Mouse (Mus musculus) kidney, adult 11 months (tissue): Measurements from ENCODE around the gene Slc18b1.
A peak's percentile ranks its signal among the peaks of the same experiment; 100 is the strongest.
"Not testable (repeated sequence)": the region's sequence is repeated elsewhere in the genome, so short reads cannot be mapped to it uniquely, and the experiment has no call there.

Experiments
- DNase-seq: peaks from one replicate; pipeline ENCODE4 v3.0.0; 2022

The Slc18b1 gene

DNA sequence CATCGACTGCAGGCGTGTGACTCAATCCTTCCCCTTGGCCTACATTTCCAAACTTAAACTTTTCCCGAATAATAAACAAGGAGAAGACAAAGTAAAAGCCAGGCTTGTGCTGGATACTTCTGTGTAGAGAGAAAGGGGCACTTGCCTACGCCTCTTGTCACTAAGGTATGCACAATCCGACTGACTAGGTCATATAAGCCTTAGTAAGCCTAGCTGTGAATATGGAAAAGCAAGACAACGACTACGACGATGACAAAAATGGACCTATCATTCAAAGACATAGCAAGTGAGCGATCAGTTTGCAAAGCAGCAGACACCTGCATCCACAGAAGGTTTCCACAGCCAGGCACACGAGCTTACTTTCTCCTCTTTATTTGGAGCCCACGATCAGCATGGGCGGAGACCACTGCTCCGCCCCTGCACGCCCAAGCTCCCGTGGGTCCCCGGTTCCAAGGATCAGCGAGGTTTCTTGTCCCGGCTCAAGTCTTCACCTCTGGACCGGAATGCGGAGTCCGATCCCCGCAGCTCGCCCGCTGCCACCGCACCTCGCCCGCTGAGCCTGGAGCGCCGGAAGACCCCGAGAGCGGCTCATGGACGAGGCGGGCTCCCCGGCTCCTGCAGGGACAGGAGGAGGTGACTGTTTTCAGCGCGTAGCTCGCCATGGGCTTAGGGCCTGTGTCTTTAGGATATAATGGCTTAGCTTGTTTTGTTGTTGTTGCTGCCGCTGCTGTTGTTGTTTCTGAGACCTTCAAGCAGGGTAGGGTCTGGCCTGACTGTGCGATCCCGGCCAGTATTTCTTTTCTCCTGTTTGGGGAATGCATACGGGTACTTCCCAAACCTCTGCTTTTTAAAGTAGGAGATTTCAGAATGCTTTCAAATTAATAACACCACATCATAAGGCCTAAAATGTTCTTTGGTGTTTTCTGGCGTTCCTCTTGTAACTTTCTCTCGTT, at the start of gene Slc18b1:
Gene Slc18b1, plus strand, starts transcription at position 436 of the 953 bp plus-strand sequence.
- DNase-seq: peak; percentile 64

DNA sequence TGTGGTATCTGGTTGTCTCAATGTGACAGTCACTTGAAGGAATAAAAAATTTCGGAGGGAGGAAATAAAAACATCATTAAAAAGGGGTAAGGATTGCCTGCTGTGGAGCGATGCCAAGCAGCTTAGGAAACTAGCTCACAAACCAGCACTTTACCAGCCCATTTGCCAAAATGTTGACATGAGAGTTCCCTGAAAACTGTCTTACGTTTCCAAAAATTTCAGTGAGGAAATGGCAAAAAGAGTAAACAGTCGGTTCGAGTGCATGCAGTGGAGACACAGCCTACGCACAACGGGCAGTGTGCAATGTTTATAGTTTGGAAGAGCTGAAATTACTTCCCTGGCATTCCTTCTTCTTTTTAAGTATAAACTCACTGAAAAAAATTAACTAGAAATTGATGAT, 42.6 kb upstream of the Slc18b1 start:
- no peak for DNase-seq

DNA sequence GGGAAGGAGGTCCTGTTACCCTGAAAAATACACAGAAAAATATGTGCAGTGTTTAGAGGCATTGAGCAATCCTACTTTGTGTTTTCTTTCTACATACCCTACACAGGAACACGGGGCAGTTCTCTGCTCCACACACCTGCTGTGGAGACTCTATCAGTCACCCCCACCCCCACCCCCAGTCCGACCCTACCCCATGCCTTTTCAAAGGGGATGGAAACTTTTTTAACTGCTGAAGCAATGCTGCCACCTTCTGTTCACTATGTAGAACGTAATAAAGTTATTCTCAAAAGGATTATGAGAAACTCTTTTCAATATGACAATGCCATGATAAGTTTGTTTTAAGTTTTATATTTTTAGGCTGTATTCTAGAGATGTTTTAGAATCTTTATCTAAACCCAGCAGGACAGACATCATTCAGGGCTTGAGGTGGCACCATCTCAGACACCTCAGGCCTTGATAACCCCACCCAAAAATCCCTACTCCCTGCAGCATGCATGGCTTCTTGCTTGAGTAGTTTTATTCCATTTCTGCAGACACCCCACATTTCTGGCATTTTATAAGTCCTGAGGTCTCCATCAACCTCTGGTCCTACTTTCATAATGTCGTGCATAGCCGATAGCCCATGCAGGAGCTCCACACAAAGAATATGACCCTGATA, 19.4 kb upstream of the Slc18b1 start:
- DNase-seq: no peak

DNA sequence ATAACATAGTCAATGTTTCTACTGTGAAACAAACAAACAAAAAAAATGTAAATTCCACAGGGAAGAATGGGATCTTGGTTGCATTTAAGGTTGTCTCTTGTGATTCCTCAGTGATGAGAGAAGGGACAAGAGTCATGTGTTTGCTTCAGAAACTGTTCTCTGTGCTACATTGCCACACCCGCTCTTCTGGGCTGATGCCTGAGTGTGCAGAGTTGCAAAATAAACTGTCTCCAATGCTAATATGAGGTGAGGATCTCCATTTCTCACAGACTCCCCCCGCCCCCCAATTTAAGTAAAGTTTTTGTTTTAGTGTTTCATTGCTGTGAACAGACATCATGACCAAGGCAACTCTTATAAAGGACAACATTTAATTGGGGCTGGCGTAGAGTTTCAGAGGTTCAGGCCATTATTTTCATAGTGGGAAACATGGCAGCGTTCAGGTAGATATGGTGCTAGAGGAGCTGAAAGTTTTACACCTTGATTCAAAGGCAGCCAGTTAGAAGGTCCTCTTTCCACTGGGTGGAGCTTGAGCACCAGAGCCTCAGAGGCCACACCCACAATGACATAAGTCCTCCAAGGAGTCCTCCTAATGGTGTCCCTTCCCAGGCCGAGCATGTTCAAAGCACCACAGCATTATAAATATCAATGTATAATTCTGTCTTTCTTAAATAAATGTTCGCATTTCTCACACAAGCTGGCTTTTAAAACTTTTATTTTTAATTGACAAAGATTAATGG, 16.1 kb upstream of the Slc18b1 start:
- DNase-seq: no peak

DNA sequence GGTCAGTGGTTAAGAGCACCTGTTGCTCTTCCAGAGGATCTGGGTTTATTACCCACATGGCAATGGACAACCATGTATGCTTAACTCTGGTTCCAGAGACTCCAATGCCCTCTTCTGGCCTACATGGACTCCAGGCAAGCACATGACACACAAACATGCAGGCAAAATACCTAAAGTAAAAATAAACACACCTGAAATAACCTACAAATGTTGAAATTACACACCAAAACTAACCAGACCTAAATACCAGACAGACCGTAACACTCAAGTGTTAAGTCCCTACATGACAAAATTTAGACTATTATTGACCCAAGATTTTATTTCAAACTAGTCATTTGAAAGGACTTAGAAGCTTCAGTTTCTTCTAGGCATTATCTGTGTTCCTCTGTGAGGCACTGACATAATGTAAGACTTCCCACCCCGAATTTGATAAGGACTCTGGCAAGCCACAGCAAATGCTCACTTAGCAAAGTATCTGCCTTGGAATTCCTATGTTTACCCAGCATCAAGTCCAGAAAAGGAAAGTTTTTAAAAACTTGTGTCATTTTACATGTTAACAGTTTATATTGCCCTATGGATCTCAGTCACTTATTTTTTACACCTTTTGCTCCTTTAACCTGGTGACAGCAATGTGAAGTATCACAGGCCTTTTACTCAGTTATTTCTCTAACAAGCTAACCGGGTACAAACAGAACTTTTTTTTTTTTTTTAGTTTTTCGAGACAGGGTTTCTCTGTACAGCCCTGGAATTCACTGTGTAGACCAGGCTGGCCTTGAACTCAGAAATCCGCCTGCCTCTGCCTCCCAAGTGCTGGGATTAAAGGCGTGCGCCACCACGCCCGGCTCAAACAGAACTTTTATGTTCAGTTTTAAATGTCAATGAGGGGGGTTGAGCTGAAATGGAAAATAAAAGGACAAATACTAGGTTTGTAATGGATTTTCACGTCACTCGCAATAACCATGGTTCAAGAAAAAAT, 14.7 kb upstream of the Slc18b1 start:
- DNase-seq: no peak

DNA sequence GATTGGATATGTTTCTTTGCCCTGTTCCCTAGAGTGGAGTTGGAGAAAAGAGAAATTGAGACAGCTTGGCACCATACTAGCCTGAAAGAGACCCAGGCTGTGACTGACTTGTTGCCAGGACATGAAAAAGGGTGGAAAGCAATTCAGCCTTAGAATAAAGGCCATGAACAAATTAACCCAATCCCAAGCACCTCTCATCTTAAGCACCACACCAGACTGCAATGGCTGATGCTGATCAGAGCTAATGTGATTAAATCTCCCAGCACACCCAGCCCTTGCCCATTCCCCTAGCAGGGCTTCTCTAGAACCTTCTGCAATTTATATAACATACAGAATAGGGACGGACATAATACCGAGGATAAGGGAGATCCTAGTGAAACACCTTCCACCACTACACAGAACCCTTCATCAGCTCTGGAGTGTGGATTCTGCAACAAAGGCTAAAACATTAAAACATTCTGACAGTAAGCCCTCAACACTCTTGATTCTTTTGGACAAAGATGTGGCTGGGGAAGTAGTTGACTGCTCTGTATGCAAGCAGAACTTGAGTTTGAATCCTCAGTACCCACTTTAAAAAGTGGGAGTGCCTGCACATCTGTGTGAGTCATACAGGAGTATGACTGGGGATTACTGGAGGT, 13.8 kb upstream of the Slc18b1 start:
- no peak for DNase-seq

DNA sequence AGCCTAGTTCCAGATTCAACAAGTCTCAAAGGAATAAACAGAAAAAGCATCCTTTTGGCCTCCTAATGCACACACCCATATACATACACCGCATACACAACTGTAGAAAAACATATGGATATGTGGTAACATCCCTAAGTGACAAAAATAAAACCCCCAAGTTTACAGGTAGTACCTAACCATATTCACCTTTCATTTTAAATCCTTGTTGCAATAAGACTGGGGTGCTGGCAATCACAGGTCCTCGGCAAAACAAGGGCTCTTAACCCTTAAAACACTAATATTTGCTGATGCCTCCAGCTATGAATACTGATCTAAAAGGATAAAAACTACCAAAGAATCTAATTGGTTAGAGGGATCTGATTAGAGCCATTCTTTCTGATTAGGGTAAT, 13.3 kb upstream of the Slc18b1 start:
- DNase-seq: no peak

DNA sequence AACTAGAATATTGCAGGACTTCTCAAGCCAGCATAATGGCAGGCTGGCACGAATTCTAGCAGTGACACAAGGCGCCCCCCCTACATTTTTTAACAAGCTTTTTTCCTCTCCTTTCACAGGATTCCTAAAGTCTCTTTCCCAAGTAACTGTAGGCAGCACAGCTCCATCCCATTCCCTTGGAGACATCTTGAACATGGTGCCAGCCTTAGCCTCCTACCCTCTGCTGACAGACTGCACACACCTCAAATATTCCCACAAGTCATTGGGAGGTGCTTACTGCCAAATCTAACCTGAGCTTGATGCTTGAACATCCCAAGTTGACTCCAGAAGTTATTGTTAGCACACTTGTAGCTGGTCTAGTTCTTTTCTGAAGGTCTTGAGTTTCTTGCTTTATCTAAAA, 12.7 kb upstream of the Slc18b1 start:
- no peak for DNase-seq

DNA sequence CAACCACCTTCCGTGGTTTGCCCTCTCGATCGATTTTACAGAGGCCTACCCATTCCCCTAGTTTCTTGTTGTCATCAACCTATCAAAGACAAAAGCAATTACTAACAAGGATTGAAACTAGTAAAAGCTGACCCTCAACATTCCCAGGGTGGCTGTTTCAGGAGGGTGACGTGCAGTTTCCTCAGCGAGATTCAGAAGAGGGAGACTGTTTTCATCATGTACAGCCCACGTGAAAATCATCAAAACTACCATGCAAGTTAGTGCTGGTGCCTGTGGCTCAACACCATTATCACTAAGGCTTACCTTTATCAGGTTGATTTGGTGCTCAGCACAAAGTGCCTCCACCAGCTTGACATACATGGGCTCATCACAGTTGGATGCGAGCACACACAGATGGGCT, 11.2 kb upstream of the Slc18b1 start:
- not testable (repeated sequence) for DNase-seq

DNA sequence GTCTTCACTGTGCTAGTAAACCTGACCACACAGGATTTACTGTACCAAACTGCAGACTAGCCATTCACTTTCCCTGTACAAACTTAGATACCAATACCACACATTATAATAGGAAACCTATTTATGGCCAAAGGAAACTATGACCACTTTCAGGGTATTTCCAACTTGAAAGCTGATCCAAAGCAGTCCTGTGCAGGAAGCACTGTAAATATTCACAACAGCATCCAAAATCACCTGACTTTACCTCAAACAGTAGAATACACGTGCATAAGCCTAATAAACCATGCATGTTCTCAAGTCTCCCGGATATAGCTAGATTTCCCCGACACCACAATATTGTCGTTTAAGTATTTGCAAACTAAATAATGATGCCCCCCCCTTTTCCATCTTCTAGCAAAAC, 10.7 kb upstream of the Slc18b1 start:
- DNase-seq: no peak

DNA sequence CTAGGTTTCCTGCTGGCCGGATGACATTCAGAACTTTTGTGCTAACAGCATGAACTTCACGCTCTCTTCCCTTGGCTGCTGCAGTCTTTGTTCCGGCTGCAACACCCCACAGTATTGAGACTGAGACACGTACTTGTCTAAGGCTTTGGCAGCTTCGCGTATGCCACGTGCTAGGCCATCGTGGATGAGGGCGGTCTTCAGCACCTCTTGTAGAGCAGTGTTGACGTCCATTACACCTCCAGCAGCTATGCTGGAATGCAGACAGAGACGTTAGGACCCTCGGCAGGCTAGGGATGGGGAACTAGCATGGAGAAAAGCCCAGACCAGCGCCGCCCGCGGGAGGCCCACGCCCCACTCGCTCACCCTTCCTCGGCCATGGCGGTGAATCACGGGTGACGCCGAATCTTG, 10.2 kb upstream of the Slc18b1 start:
- not testable (repeated sequence) for DNase-seq

DNA sequence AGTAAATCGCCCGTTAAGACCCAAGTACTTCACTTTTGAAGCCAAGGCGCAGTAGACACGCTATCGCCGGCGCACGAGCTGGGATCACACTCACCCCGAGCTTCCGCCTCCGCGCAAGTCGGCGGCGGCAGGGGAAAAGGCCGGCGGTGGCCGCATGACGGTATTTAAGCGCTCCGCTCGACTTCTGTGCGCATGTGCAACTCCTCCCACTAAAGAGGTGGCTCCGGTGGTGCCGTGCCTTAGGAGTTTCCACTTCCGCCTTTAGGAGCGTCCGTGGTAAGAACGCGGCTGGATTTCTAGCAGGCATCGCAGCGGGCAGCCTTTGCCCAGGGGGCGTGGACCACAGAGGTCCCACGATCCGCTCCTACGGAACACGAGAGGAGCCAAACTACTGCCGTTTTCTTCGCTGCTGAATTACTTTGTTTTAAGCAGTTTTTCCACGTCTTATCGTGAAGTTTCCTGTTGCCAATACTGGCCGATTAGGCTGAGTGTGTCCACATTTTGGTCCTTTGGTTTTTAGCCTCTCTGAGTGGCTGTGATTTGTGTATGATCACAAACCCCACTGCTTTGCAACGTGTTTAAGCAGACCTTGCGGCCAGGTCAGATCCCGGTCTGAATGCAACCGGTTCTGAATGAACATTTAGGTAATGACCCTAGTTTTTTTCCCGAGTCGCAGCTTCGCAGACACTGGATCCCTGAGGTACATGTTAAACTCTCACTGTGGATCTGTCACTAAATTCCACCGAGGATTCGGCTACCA, 9.5 kb upstream of the Slc18b1 start, which contains the start of gene Rps12:
Gene Rps12, minus strand, starts transcription at position 214 of the 760 bp plus-strand sequence.
- peak; percentile 98 for DNase-seq

DNA sequence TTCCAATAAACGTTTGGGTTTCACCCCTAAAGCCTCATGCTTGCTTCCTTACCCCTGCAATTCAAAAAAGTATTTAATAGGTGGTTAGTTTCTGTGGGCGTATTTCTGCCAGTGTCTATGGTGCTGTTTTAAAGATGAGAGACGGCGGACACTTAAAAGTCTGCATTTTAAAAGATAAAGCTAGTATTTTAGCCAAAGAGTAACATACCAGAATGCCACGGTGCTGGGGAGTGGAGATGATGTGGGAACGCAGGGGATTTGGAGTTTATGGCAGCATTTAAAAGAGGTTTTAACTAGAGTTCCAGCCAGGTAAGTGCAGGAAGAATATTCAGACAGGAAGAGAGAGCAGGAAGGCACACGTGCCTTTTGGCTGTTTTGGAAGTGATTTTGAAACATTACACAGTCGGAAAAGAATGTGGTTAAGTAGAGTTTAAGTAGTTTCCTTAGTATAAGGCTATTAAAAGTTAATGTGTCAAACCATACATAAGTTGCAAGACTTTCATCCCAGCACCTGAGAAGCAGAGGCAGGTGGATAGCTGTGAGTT, 8.7 kb upstream of the Slc18b1 start:
- DNase-seq: no peak

DNA sequence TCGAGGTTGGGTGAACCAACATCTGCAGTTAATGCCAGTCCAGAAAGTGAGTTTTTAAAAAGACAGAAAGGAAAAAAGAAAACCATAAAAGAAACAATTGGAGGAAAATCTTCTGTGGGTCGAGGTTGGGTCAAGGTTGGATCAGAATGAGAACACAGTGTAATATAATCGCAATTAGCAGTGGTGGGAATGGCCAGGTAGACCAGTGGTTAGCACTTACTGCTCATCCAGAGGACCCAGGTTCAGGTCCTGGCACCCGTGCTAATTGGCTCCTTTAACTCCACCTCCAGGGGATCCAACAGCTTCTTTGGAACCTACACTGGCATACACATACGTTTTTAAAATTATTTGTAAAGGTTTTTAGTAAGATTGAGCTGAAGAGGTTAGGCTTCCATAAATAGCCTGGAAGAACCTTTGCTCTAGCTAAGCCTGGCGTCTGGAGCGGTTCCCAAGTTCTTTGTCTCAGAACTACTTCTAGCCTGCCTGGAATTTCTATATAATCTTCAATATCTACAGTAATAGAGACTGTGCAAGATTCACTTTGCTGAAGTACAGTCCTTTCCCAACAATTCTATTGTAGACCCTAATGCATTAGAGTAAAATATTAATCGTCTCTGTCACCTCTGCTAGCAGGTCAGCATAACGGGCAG, 790 bp upstream of the Slc18b1 start:
- no peak for DNase-seq

DNA sequence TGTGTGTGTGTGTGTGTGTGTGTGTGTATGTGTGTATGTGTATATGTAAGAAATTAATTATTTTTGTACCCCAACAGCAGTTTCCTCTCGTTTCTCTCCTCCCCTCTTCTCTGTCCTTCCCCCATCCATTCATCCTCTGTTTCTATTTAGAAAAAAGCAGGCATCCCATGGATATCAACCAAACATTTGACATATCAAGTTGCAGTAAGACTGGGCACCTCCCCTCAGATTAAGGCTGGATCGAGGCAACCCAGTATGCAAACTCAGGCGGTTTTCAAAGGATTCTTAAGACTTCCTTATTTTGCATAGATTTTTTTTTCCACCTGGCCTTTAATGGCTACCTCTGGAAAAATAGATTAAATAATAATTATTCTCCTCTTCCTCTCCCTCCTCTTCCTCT, 820 bp downstream of the Slc18b1 start:
- no peak for DNase-seq

DNA sequence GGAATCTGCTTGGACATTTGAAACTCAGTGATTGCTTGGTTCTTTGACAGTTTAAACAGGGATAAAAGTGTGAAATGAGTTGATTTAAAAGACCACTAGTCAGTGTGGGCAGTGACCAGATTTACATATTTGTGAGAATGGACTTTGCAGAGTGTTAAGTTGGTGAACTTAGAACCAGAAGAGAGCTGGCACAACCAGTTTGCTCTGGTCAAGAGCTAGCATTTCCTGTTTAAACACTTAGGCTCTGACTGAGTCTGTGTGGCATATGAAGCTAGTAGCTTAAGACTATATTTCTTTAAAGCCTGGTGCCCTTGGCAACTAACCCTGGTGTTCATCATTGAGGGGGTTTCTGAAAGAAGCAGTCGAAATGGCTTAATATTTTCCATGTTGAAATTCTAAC, 1.4 kb downstream of the Slc18b1 start:
- peak; percentile 38 for DNase-seq

DNA sequence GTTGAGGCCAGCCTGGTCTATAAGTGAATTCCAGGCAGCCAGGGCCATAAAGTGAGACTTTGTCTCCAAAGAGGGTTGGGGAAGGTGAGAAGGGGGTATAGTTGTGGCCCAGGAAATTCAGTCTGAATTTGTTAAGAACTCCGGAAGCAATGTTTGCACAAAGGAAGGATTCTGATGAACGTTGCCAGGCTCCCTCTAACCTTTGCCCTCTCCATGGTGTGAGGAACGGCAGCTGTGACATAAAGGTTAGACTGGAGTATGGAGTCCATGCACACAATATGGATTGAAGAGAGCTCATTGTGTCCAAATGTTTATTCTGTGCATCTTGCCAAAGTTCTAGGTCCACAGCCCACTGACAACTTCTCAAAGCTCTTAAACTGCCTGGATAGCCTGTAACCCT, 3.1 kb downstream of the Slc18b1 start:
- DNase-seq: no peak

DNA sequence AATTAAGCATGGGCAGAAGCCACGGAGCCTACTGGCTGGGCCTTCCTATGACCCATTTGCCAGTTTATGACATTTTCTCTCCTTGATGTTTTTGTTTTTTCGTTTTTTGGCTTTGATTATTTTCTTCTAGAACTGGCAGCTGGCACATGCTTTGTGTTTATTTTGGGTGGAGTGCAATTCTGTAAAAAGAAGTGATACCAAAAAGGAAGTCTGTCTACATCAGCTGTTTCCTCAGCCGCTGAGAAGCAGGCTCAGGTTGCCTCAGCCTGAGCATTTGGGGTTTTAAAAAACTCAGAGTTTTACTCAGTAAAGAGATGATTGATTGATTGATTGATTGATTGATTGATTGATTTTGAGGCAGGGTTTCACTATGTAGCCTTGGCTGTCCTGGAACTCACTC, 6.1 kb downstream of the Slc18b1 start:
- no peak for DNase-seq

DNA sequence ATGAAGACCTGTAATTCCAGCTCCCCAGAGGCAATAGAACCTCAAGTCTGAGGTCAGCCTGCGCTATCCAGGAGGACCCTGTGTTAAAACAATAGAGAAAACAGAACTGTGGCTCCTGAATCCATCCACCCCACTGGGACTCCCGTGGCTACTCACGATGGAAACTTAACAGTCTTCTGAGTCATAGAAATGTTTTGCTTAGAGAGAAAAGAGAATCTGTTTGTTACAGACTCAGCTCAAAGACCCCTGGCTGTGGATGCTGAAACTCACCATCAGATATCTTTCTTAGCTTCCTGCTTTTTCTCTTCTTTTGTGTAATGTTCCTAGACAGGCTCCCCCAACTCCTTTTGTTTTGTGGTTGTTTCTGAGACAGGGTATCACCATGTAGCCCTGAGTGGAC, 7.9 kb downstream of the Slc18b1 start:
- no peak for DNase-seq

DNA sequence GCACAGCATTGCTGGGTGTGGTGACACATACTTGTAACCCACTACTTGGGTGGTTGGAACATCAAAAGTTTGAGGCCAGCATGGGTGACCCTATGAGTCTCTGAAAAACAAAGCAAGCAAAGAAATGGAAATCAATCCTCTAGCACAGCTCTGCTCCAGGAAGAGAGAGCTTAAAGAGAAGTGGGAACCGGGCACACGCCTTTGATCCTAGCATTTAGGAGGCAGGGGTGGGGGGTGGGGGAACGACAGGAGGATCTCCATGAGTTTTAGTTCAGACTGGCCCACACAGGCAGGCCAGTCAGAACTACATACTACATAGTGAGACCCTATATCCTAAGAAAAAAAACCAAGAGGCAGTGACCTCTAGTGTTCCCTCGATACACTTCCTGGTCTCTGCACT, 9.4 kb downstream of the Slc18b1 start:
- DNase-seq: no peak
